Mouse (Mus musculus) forelimb bud, embryonic 11.5 days (tissue): ENCODE data around the gene Fbxl8.

Experiments used
- DNase-seq: peaks from one replicate; pipeline ENCODE4 v3.0.0-alpha.2; 2012; ENCODE audit warnings: low read depth, low spot score

Fbxl8 gene

GRCm38 (mm10) chr8:105303874-105304273, 39.4 kb downstream of the Fbxl8 start:
- no peak for DNase-seq

GRCm38 (mm10) chr8:105304325-105305210, 40.1 kb downstream of the Fbxl8 start:
- DNase-seq, result no peak

GRCm38 (mm10) chr8:105305211-105306145, 41.0 kb downstream of the Fbxl8 start, which contains the start of gene Elmo3:
Gene Elmo3 (plus strand): TSS chr8:105305601.
- DNase-seq, result peak; percentile 62

- peak; percentile 47 for DNase-seq
These were observed 41.8 kb downstream of the Fbxl8 start for GRCm38 (mm10) chr8:105306146-105306691.

- no peak for DNase-seq
These were observed 43.2 kb downstream of the Fbxl8 start for GRCm38 (mm10) chr8:105307670-105308069.

GRCm38 (mm10) chr8:105308428-105308827, 44.0 kb downstream of the Fbxl8 start:
- no peak for DNase-seq

- no peak for DNase-seq
These were observed 44.8 kb downstream of the Fbxl8 start for GRCm38 (mm10) chr8:105309142-105309847.

- DNase-seq, result no peak
These were observed 45.7 kb downstream of the Fbxl8 start for GRCm38 (mm10) chr8:105310118-105310517.

- DNase-seq, result no peak
These were observed 47.3 kb downstream of the Fbxl8 start for GRCm38 (mm10) chr8:105311718-105312117.

GRCm38 (mm10) chr8:105312891-105313481, 48.5 kb downstream of the Fbxl8 start:
- DNase-seq, result no peak

GRCm38 (mm10) chr8:105313622-105314402, 49.4 kb downstream of the Fbxl8 start:
- no peak for DNase-seq

GRCm38 (mm10) chr8:105315073-105315769, 50.8 kb downstream of the Fbxl8 start:
- DNase-seq, result no peak

- no peak for DNase-seq
These were observed 53.5 kb downstream of the Fbxl8 start for GRCm38 (mm10) chr8:105317941-105318340.

- DNase-seq, result no peak
These were observed 54.3 kb downstream of the Fbxl8 start for GRCm38 (mm10) chr8:105318662-105319190.
